Mouse (Mus musculus) CD4-positive, CD25-positive, alpha-beta regulatory T cell, adult 4 months (primary cell): ENCODE data around the gene Nr4a3. TPM values are rescaled to one million over a fixed set of nuclear protein-coding genes. Genes with fewer than 3 reads are reported as not detected.

Experiments used
- ATAC-seq: one replicate; pipeline ENCODE4 v1.8.0; 2017
- polyA plus RNA-seq, 2 experiments: library from polyadenylated mRNA; unstranded; fragments of 100-300 nt; shearing (Covaris generic); gene quantifications; one replicate each; pipeline ENCODE4 v1.2.1; 2017

Gene Nr4a3
- 1 to 10 TPM; 2.2 to 2.3 TPM for polyA plus RNA-seq

DNA sequence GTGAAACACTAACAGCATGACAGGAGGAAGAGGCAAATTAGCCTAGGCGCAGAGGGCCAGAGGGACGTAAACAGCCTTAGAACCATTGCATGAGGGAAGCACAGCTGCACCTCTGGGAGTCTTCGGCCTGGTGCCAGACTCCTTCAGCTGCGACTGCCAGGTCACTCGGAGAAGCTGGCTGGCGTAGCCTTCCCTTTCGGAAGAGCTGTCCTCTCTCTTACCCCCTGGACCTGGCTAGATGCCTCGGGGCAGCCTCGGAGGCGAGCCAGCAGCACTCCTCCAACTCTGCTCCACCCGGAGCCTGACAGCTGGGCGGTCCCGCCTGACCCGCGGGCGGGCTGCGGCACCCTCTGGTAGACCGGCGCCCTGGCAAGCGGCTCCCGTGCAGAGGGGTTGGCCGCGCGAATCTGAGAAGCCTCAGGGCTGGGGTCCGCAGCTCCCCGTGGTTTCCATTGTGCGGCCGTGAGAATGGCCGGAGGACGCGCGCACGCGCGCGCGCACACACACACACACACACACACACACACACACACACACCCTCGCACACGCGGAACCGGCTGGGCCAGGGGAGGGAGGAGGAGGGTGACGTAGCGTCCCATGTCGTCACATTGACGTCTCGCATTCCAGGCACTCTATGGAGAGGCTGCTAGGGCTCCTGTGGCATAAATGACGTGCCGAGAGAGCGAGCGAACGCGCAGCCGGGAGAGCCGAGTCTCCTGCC, at the start of gene Nr4a3:
Gene Nr4a3, plus strand, starts transcription at position 663 of the 721 bp plus-strand sequence.
- ATAC-seq: peak; percentile 56

DNA sequence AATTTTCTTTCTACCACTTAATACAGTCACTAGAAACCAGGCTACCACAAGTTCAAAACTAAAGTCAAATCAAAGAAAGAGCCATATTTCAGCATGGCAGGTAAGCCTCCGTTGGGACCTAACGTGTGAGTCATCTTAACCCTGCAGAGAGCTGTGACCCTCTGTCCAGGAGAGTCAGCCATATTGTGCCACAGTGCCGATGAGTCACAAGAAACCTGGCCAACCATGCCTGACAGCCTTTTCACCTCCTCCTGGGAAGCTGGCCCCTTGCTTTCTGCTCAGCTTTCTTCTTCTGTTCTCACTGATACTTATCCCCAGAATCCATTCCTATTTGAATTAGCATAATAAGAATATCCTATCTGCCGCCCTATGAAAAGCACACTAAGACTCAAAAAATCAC, 42.0 kb upstream of the Nr4a3 start:
- ATAC-seq: no peak

DNA sequence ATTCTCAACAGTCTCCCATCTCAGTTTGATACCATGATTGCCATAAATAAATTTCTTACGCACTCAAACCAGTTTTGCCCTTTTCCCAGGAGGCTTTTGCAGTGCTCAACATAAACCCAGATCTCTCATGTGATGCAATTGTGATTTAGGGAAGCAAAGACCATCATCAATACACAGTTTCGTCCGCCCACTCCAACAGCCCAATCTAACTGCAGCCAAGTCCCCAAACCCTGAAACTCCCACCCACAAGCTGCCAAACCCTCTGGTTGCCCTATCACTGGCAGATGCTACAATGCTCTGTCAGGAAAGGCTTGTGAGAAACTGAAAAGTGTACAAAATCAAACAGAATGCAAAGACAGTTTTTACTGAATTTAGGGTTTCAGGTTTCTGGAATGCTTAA, 41.5 kb upstream of the Nr4a3 start:
- ATAC-seq: no peak

- ATAC-seq: no peak
Observed at GRCm38 (mm10) chr4:48006355-48006754, 38.6 kb upstream of the Nr4a3 start.

- peak; percentile 96 for ATAC-seq
Observed at GRCm38 (mm10) chr4:48012209-48012608, 32.7 kb upstream of the Nr4a3 start.

DNA sequence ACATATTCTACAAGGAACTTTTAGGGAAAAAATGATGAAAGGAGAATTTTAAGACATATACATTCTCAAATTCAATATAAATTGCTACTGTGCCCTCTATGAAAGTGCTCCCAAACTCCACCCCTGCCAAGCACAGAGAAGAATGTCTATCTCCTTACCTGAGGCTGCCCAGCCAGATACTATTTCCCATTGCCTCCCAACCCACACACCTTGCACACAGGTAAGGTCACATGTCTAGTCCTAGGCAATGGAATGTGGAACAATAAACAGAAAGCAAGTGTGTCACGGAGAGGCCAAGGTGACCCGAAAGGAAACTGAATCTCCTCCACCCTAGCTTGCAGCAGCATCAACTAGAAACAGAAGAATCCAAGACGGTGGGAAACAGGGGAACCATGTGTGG, 22.0 kb upstream of the Nr4a3 start:
- no peak for ATAC-seq

DNA sequence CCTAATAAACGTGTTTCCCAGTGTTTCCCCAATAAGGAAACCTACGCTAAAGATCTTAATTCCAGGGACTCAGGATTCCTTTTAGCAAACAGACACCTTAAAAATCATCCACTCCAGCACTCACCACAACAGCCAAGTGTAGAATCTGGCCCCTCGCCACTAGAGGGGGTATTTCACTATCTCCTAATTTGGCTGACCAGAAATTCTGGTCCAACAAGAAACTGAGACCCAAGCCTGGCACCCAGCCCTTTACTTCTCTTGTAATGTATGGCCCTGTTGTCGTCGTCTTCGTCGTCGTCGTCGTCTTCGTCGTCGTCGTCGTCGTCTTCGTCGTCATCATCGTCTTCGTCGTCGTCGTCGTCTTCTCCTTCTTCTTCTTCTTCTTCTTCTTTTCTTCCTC, 15.3 kb upstream of the Nr4a3 start:
- peak; percentile 70 for ATAC-seq

- peak; percentile 77 for ATAC-seq
Observed at GRCm38 (mm10) chr4:48034287-48034686, 10.7 kb upstream of the Nr4a3 start.

DNA sequence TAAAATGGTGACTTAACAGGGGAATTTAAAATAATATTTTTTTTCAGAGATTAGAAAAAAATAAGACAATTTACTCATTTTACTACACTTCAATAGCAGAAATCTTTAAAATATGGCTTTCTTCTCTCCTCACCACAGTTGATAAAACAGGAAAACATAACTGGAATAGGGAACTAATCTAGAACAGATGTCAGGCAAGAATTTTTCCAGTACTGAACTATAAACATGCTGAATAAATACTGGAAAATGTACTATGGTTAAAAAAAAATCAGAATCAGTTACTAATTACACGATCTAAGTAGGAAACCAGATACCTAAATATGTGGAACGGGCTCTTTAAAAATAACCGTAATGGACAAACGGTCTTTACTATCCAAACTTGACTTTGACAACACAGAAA, 7.3 kb upstream of the Nr4a3 start:
- no peak for ATAC-seq

- no peak for ATAC-seq
Observed at GRCm38 (mm10) chr4:48038847-48039246, 6.1 kb upstream of the Nr4a3 start.

- peak; percentile 27 for ATAC-seq
Observed at GRCm38 (mm10) chr4:48039736-48040135, 5.2 kb upstream of the Nr4a3 start.

DNA sequence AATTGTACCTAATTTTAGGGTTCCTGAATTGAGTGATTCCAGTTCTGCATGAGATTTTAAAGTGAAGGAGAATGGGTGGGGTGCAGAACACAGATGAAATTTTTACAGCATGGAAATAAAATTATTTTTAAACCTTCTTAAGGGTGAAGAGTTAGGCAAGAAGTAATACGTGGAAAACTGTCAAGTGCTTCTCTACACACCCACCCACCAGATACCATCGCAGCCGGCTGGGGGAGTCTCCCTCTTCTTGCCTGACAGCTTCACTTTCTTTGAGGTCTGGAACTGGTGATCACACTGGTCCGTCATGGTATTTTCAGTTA, 2.5 kb upstream of the Nr4a3 start:
- no peak for ATAC-seq

- peak; percentile 57 for ATAC-seq
Observed at GRCm38 (mm10) chr4:48042786-48043701, 1.9 kb upstream of the Nr4a3 start.

- no peak for ATAC-seq
Observed at GRCm38 (mm10) chr4:48044141-48044490, 837 bp upstream of the Nr4a3 start.

GRCm38 (mm10) chr4:48045281-48045720, 348 bp downstream of the Nr4a3 start:
- ATAC-seq: no peak

- no peak for ATAC-seq
Observed at GRCm38 (mm10) chr4:48045721-48046460, 938 bp downstream of the Nr4a3 start.

DNA sequence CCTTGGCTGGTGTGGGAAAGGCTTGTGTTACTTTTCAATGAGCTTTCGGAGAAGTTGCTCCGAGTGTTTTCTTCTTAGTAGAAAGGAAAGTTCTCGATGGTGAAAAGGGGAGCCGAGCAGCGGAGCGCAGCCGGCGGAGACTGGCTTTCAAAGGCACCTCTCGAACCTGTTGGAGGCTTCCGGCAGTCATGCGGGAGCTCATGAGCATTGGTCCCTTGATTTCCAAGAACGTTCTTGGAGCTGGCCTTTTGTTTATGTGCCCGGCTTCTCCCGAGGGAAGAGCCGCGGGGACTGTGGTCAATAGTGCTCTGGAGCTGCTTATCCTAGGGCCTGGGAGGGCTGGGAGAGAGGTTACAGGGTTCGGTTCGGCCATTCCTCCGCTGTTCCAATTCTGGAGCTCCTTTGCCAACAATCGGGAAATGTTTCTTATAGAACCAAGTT, 1.5 kb downstream of the Nr4a3 start:
- no peak for ATAC-seq

GRCm38 (mm10) chr4:48047136-48047765, 2.3 kb downstream of the Nr4a3 start:
- no peak for ATAC-seq

DNA sequence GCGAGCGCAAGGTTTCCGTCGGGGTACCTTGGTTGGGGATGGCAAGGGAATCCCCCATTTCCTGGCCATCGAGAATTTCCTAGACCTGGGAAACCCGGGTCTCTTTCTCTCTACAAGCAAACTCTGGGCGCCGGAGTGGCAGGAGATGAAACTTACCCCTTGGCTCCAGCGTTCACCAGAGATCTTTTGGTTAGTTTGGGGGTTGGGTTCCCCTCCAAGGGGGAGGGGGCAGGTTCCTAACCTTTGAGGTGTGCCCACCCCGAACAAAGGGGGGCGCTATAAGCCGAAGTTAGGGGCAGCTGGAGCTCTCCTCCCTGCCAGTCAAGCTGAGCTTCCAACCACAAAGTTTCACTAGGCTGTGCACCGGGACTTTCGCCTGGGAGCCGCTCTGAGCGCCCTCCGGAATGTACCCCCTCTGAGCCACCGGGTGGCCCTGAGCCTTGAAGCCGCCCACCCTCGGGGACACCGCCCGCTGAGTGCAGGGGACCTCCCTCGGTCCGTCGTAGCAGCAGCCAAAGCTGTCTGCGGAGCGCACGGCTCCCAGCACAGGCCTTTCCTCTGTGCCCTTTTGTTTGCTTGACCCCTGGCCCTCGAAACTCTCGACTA, 2.9 kb downstream of the Nr4a3 start:
- ATAC-seq: no peak

- no peak for ATAC-seq
Observed at GRCm38 (mm10) chr4:48048456-48049315, 3.7 kb downstream of the Nr4a3 start.

DNA sequence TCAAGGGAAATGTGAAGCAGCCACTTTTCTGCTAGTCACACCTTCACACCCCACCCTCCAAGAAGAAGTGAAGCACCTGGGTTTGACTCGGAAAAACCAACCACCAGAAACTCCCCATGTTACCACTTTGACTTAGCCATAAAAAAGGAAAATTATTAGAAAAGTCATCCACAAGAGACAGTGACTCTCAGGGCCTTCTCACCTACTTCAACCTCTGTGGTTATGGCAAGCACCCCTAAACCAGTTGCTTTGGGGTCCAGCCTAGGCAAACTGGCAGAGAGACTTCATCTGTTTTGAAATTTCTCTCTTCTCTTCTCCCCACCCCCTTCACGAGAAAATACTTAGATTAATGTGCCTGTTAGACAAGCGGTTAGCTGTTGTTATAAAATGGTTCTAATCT, 5.1 kb downstream of the Nr4a3 start:
- no peak for ATAC-seq
